Mouse (Mus musculus): ENCODE measurements around the gene Rnf157. TPM values are rescaled to one million over a fixed set of nuclear protein-coding genes. Genes with fewer than 3 reads are reported as not detected.

Gene Rnf157
- polyA plus RNA-seq, 1 experiment, result 4.4 TPM

- WGBS, result 74% methylated on average over 17 of the region's 17 CpGs
- DNase-seq (ENCODE audit: low read depth, low spot score), result no peak
Measured at GRCm38 (mm10) chr11:116354521-116354920, 58.3 kb downstream of the Rnf157 start.

DNA sequence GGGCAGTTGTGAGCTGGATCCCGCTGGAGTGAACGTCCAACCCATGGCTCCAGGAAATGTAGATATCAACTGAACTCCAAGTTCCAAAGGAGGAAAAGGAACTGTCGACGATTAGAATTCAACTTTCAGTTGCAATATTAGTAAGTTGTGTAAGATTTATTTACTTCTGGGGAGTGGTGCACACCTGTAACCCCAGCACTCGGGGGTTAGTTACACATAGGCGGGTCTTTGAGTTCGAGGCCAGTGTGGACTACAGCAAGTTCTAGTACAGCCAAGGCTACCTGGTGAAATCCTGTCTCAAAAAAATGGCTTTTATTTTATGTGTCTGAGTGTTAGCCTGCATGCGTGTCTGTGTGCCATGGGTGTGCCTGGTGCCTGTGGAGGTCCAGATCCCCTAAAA is 59.3 kb downstream of the Rnf157 start:
- DNase-seq (ENCODE audit: low read depth, low spot score), result no peak
- WGBS, result 52% methylated on average over 8 of the region's 8 CpGs

DNA sequence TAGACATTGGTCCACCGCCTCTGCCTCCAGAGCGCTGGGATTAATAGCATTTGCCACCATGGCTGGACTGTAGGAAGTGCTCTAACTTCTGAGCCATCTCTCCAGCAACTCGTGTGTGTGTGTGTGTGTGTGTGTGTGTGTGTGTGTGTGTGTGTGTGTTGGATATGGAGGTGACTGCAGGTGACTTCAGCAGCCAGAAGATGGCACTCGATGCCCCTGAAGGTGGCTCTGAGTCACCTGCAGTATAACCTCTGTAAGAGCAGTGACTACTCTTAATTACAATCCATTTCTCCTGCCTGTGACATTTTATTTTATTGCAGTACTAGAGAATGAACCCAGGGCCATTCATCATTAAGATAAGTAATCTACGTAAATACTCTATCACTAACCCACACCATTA is 61.5 kb downstream of the Rnf157 start:
- 74% methylated on average over 5 of the region's 5 CpGs for WGBS
- DNase-seq (ENCODE audit: low read depth, low spot score), result no peak

- 91% methylated on average over 5 of the region's 5 CpGs for WGBS
- no peak for DNase-seq (ENCODE audit: low read depth, low spot score)
Measured at GRCm38 (mm10) chr11:116347955-116348354, 64.9 kb downstream of the Rnf157 start.

DNA sequence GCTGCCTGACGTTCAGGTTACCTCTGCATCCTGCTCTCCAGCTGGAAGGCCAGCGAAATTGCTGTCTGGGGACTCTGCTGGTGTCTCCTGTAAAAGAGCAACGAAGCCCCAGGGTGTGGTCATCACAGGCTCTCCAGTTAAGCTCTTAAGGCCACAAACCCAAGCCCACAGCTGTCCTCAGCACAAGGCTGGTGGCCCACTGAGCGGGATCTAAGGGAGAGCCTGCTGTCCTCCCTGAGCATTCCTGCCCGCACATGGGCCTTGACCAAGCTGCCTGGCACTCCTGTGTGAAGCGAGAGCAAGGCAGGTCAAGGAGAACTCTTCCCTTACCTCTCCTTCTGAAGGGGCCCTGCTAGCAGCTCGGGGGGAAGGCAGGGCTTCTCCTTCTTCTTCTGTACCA is 65.8 kb downstream of the Rnf157 start:
- WGBS, result 76% methylated on average over 7 of the region's 7 CpGs

DNA sequence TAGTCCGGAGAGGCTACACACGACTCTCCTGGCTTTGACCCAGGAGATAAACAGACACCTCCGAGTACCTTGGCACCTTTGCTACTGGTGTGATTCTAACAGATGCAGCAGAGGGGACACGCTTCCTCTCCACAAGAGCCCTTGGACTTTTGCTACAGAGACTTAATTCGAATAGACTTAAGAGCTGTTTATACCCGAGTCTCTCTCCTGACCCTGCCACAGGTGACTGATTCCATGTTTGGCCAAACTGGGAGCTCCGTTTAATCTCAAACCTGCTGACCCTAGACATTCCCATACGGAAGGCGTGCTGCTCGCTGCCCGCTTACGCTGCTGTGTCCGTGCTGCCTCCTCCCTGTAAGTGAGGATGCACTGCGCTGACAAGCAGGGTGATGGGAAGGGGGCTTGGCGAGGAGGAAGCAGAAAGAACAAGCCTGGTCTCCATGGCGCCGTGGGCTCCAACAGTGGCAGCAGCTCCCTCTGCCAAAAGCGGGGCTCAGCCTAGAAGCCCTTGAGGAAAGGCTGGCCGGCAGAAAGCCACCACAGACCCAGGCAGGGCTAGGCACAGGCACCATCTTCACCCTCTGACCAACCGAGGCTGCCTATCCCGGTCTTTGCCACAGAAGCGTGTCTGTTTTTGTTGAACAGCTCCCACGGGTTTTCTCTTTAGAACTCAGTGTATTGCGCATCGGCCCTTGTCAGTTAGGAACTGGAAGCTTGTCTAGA is 70.6 kb downstream of the Rnf157 start:
- DNase-seq (ENCODE audit: low read depth, low spot score), result no peak
- 73% methylated on average over 25 of the region's 25 CpGs for WGBS

More for the DNA sequence above, 65.8 kb downstream of the Rnf157 start:
- no peak for DNase-seq (ENCODE audit: low read depth, low spot score)

- WGBS, result 83% methylated on average over 6 of the region's 6 CpGs
- no peak for DNase-seq (ENCODE audit: low read depth, low spot score)
Measured at GRCm38 (mm10) chr11:116337531-116337930, 75.3 kb downstream of the Rnf157 start.

GRCm38 (mm10) chr11:116337000-116337399 is 75.8 kb downstream of the Rnf157 start:
- no peak for DNase-seq (ENCODE audit: low read depth, low spot score)
- 68% methylated on average over 12 of the region's 12 CpGs for WGBS

DNA sequence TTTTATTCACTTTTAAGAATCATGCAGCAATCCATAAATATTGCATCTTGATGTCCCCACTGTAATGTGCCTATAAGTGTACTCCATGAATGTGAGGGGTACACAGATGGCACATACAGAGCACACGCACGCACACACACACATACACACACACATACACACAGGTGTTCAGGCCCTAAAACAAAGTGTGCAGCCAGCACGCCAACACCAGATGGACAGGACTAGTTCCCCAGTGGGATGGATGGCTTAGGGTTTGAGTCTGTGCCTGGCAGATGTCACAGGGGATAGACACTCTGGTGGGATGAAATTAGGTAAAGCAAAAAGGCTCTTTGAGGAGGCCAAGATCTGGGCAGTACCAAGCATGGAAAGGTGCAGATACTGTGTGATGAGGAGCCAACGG is 76.4 kb downstream of the Rnf157 start:
- DNase-seq (ENCODE audit: low read depth, low spot score), result no peak
- WGBS, result 92% methylated on average over 4 of the region's 4 CpGs

- under 1% methylated on average over 57 of the region's 61 CpGs for WGBS
- peak; percentile 46 for DNase-seq (ENCODE audit: low read depth, low spot score)
Measured at GRCm38 (mm10) chr11:116335244-116336036, 77.4 kb downstream of the Rnf157 start, which contains the start of gene Foxj1. Gene Foxj1 (minus strand): TSS chr11:116335399.

GRCm38 (mm10) chr11:116334417-116334782 is 78.4 kb downstream of the Rnf157 start:
- no peak for DNase-seq (ENCODE audit: low read depth, low spot score)
- 31% methylated on average over 26 of the region's 26 CpGs for WGBS

GRCm38 (mm10) chr11:116333526-116334416 is 79.1 kb downstream of the Rnf157 start:
- 32% methylated on average over 31 of the region's 31 CpGs for WGBS
- DNase-seq (ENCODE audit: low read depth, low spot score), result no peak

GRCm38 (mm10) chr11:116332983-116333270 is 79.9 kb downstream of the Rnf157 start:
- 62% methylated on average over 3 of the region's 3 CpGs for WGBS
- no peak for DNase-seq (ENCODE audit: low read depth, low spot score)

DNA sequence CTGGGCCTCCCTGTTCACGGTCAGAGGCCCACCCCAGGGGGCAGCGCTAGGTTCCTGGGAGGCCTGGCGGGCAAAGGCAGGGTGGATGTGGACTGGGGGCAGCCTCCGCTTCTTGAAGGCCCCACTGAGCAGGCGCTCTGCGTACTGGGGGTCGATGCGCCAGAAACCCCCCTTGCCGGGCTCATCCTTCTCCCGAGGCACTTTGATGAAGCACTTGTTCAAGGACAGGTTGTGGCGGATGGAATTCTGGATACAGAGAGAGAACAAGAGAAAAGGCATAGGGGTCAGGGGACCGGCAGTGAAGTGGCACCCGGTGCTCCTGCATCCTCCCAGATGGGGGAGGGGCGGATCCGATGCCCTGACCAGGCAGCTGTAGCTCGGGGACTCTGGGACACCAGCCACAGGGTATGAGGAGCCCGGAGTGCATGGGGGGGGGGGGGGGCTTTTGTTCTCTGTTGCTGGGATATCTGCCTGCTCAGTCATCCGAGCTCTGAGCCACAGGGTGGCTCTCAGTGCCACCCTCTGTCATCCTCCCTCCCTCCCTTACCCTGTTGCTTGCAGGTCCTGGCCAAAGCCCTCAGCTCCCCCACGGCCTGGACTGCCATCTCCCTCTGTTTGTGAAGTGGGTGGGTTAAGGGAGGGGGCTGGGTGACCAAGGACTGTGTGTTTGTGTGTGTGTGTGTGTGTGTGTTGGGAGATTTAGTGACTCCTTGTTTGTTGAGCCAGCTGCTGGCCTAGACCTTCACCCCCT is 80.4 kb downstream of the Rnf157 start:
- WGBS, result 59% methylated on average over 19 of the region's 19 CpGs

DNA sequence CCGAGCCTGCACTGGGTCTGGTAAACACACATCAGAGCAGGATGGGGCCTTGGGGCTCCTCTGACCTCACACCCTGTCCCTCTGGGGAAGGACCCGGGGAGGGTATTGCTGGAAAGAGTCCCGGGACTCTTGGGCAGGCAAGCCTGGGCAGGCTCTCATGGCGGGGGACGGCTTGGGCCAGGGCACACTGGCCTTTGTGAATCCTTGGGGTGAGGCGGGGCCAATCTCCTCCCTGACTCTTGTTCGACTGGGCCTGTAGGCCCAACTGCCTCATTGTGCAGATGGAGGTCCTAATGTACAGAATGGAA is 82.7 kb downstream of the Rnf157 start:
- WGBS, result 76% methylated on average over 7 of the region's 7 CpGs
- DNase-seq (ENCODE audit: low read depth, low spot score), result no peak

More for the DNA sequence above, 80.4 kb downstream of the Rnf157 start:
- no peak for DNase-seq (ENCODE audit: low read depth, low spot score)

- DNase-seq (ENCODE audit: low read depth, low spot score), result no peak
- 37% methylated on average over 18 of the region's 18 CpGs for WGBS
Measured at GRCm38 (mm10) chr11:116329314-116330210, 83.3 kb downstream of the Rnf157 start.

DNA sequence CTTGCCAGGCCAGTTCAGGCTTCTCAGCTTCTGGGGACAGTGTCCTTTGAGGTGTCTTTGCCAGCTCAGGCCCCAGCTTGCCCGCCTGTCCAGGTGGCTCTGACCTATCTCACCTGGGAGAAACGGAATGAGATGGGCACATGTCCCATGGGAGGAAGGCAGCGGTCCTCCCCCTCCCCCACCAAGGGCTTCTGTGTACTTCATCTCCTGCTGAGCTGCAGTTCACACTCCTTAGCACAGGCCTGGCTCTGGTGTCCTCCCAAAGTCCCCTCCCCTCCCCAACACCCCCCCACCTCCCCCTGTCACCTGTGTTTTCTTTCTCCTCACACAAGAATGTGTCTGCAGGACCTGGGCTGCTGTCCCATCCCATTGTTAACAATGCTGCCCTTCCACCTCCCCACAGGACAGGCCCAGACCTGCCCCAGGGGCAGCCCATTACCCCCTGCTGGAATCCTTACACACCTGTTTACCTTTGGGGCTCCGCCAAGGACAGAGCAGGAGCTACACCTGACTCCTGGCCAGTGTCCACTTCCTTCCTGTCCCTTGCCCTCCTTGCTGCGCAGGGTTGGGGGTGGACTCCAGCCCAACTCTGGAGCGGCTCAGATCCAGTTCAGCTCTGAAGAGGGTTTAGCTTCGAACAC is 85.7 kb downstream of the Rnf157 start:
- DNase-seq (ENCODE audit: low read depth, low spot score), result no peak
- 67% methylated on average over 7 of the region's 7 CpGs for WGBS
